Mouse (Mus musculus) stomach, embryonic 16.5 days (tissue): ENCODE results near the gene Rxra. TPM values are rescaled to one million over a fixed set of nuclear protein-coding genes. Genes with fewer than 3 reads are reported as not detected.

ENCODE experiments used
- ATAC-seq: fragments of 200-750 bp; cut with Nextera tagmentation; 2 replicates; pipeline ENCODE4 v1.8.0; 2017; ENCODE audit warnings: moderate number of reproducible peaks, moderate TSS enrichment; ENCODE audit not compliant: insufficient read depth, low FRiP score
- H3K27ac ChIP-seq: fragments of 300-500 bp; sonication (generic); 2 replicates; pipeline ENCODE4 v1.5.1; 2014; ENCODE audit warnings: low read length
- H3K27me3 ChIP-seq: fragments of 300-500 bp; sonication (generic); 2 replicates; pipeline ENCODE4 v1.6.1; 2014; ENCODE audit warnings: low read length, control low read depth, mixed read lengths; ENCODE audit not compliant: control insufficient read depth, insufficient read depth
- H3K36me3 ChIP-seq: fragments of 300-500 bp; sonication (generic); 2 replicates; pipeline ENCODE4 v1.6.1; 2014; ENCODE audit warnings: low read length; ENCODE audit not compliant: control insufficient read depth, insufficient read depth
- H3K4me1 ChIP-seq: fragments of 300-500 bp; sonication (generic); 2 replicates; pipeline ENCODE4 v1.6.1; 2014; ENCODE audit warnings: low read length, control low read depth, mixed read lengths; ENCODE audit not compliant: control insufficient read depth, insufficient read depth
- H3K4me2 ChIP-seq: fragments of 300-500 bp; sonication (generic); 2 replicates; pipeline ENCODE4 v1.6.1; 2014; ENCODE audit warnings: low read depth, low read length, mixed read lengths
- H3K4me3 ChIP-seq: fragments of 300-500 bp; sonication (generic); replicated peaks from 2 replicates; pipeline ENCODE4 v1.5.1; 2014; ENCODE audit warnings: mild to moderate bottlenecking, low read length
- H3K9ac ChIP-seq: fragments of 300-500 bp; sonication (generic); 2 replicates; pipeline ENCODE4 v1.6.1; 2014; ENCODE audit warnings: low read length
- H3K9me3 ChIP-seq: fragments of 300-500 bp; sonication (generic); replicated peaks from 2 replicates; pipeline ENCODE4 v1.6.1; 2016; ENCODE audit warnings: low read length, control low read depth; ENCODE audit not compliant: control insufficient read depth
- WGBS: fragments of 180-500 bp; shearing (Covaris S2); extraction: QIAGEN DNeasy Blood & Tissue Kit; methylation state at CpG from one replicate; pipeline ENCODE4 v1.1.7; 2014; 5-methylcytosine and 5-hydroxymethylcytosine counted together
- polyA plus RNA-seq: library from polyadenylated mRNA; unstranded; fragments of >200 nt; fragmentation: Nextera tagmentation; extraction: Ambion mirVana; gene quantifications from 2 replicates; pipeline ENCODE4 v1.2.1, GENCODE M21; 2015

Rxra gene
- polyA plus RNA-seq, 1 experiment from 2014 or later = 11.9 TPM

DNA sequence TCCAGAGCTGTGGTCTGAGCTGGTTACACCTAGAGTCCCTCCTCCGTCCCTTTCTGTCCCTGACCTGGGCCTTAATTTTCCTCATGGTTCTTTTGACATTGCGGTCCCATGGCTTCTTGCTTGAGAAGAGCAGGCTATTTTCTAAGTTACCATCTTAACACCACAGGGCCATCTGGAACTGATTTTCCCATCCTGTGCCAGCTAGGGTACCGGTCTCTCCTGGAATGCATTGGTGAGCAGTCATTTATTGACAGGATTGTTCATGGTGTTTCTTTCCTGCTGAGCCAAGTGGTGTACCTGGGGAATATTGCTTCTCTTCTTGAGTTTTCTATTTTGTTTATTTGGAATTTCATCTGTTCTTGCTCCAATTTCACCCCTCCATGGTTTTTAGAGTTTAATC, 131.4 kb downstream of the Rxra start:
- no peaks in the 10 kb centered on the region for H3K27me3 ChIP-seq
- H3K36me3 ChIP-seq = no peaks in the 10 kb centered on the region
- peaks cover 1% of the 10 kb centered on the region; the same call in 1 of the 2 replicates for H3K4me1 ChIP-seq
- no peak overlapping the region for H3K9ac ChIP-seq
- H3K27ac ChIP-seq = no peak overlapping the region
- 86% methylated on average over 3 of the region's 3 CpGs for WGBS
- no peak for ATAC-seq
- H3K9me3 ChIP-seq = no peaks in the 10 kb centered on the region; the same call in 1 of the 2 replicates
- H3K4me2 ChIP-seq = no peak overlapping the region
- H3K4me3 ChIP-seq = no peak overlapping the region

DNA sequence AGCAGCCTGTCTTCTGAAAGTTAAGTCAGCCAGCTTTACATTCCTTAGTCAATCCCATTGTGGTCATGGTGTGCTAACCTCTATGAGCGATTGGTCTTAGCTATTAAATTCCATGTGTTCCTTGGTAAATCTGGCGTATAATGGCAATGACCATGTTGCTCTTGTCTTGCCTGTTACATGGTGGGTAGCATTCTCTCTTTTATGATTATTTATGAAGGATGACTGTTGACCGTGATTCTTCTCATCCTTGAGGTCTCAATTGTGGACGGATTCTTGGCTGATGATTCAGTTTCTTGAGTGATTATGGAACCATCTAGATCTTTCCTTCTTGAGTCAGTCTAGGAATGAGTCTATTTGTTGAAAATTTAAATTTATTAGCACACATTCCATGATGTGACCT, 133.7 kb downstream of the Rxra start:
- H3K27me3 ChIP-seq = no peaks in the 10 kb centered on the region
- H3K9me3 ChIP-seq = no peaks in the 10 kb centered on the region; the same call in 1 of the 2 replicates
- no peaks in the 10 kb centered on the region for H3K36me3 ChIP-seq
- no peak for ATAC-seq
- H3K4me2 ChIP-seq = no peak overlapping the region
- no peak overlapping the region for H3K9ac ChIP-seq
- no peak overlapping the region for H3K27ac ChIP-seq
- peaks cover 16% of the 10 kb centered on the region for H3K4me1 ChIP-seq
- H3K4me3 ChIP-seq = no peak overlapping the region
- 77% methylated on average over 4 of the region's 4 CpGs for WGBS

Other genes starting within 250 kb of the Rxra start
- gene Vav2, start 249.4 kb upstream of the Rxra start, polyA plus RNA-seq = 6.5 and 6.8 TPM in 2 replicates
- 7.6 and 7.7 TPM in 2 replicates for gene Brd3os, start 234.1 kb upstream of the Rxra start, polyA plus RNA-seq
- 79.3 and 85.4 TPM in 2 replicates for gene Brd3, start 168.8 kb upstream of the Rxra start, polyA plus RNA-seq
- gene Wdr5, start 161.3 kb upstream of the Rxra start, polyA plus RNA-seq = 45.6 TPM in 2 replicates
- gene Col5a1, start 210.0 kb downstream of the Rxra start, polyA plus RNA-seq = 146 and 158 TPM in 2 replicates